Mouse (Mus musculus) spleen, adult 2 months (tissue): Measurements from ENCODE around the gene Gadd45b.

Source experiments
- CTCF ChIP-seq: fragments of 200-500 bp; IDR thresholded peaks from 2 replicates; pipeline ENCODE4 v1.5.1; 2011; ENCODE audit warnings: mild to moderate bottlenecking, inconsistent platforms; ENCODE audit not compliant: insufficient read depth, insufficient read length, insufficient replicate concordance; ENCODE audit errors: extremely low read depth
- POLR2A ChIP-seq: fragments of 200-500 bp; IDR thresholded peaks from 2 replicates; pipeline ENCODE4 v1.6.1; 2011; ENCODE audit warnings: low read depth, low read length, inconsistent platforms

GRCm38 (mm10) chr10:80914253-80914656, 15.6 kb upstream of the Gadd45b start:
- TF ChIP-seq POLR2A (no peak), CTCF (no peak)
